Mouse (Mus musculus): ENCODE results near the gene Tfeb. TPM values are rescaled to one million over a fixed set of nuclear protein-coding genes. Genes with fewer than 3 reads are reported as not detected.

Gene Tfeb
- 90.8 and 139 TPM in 2 replicates for polyA plus RNA-seq (2012; ENCODE audit: low replicate concordance)

GRCm38 (mm10) chr17:47736856-47737255 lies at the start of gene Tfeb:
Gene Tfeb, plus strand, starts transcription at chr17:47737030.

DNA sequence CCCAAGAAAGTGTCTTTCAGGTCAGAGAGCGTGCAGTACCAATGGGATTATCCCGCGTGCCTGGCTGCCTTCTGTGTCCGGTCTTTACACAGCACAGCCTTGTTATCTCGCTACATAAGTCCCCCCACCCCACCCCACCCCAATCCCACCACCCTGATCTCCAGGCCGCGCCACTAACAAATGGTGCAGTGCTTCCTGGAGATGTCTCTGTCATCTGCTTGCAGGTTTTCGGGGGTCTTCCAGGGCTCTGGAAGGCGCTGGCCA lies 48.6 kb upstream of the Tfeb start, which contains the start of gene Tomm6:
TSS of gene Tomm6 (minus strand) at position 43 of the 264 bp plus-strand sequence.

DNA sequence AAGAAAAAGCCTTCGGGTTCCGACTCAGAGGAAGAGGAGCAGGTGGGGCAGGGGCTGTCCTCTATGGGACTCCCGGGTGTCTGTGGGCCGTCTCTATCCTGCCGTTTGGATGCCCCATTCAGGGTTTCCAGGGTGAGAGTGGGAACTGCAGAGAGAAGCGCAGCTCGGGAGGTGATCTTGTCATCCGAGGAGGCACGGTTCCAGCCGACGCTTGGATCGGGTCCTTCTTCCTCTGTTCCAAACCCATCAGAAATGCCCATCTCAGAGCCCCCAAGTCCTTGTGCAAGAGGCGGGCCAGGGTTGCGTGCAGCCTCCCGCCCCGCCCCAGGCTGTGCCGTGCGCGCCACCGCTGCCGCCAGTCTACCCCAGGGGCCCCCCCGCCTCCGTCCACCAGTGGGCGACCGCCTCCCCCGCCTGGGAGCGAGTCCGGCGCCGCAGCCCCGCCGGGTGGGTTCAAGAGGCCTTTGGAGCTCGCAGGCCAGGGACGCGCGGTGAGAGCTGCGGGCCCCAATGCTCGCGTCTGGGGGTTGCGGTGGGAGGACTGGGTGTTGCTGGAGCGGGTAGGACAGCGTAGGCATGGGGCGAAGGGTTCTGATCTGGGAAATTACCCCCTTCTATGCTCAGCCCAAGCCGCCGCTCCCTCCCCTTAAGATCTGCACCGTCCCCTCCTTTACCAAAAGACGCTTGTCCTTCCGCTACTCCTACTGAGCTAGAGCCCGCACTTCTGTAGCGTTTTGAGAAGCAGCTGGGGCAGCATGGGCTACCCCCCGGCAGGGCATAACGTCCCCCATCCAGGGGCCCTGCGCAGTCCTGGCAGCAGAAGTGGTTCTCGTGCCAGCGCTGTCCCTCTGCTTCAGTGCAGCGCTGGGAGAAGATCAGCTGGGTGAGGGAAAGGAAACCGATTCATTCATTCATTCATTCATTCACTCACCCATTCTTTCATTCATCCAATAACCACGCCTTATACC lies 47.9 kb upstream of the Tfeb start, which contains the start of gene Frs3:
TSS of gene Frs3 (plus strand) at position 423 of the 968 bp plus-strand sequence.

GRCm38 (mm10) chr17:47694442-47694502 lies 42.6 kb upstream of the Tfeb start, which contains the start of gene Gm21981:
Gene Gm21981, minus strand, starts transcription at chr17:47694455.

DNA sequence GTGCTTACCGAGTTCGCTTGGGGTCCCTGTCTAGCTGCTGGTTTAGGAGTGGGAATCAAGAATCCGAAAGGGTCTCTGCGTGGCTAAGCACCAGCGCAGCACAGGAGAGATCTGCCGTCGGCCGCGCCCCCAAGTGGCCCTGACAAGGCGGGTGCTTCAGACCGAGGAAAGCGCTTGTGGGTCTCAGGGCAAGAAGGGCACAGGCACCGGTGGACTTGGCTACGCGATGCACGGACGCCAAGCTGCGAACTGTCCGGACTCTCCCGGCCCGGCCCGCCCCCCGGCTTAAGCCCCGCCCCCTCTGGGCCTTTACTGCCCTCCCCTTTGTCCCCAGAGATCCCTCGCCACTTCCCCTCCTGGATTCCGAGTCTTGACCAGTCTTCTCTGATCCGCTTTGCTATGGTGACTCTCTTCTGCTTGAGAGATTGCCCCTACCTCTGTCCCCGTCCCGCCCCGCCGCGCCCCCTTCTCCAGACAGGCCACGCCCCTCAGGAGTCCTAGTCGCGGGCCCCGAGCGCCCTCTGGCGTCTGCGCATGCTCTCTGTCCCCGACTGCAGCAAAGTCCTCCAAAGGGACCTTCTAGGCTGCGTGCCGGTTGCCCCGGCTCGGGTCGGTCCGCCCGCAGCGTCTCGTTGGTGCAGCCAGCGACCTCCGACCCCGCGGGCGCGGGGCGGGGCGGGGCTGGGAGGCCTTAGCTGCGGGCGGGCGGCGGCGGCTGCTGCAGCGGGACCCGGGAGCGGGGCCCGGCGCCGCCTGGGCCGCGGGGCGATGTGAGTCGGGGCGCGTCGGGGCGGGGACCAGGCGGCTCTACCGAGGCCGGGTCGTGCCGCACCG lies 42.1 kb upstream of the Tfeb start, which contains the start of gene Prickle4:
TSS of gene Prickle4 (minus strand) at position 234 of the 834 bp plus-strand sequence.

DNA sequence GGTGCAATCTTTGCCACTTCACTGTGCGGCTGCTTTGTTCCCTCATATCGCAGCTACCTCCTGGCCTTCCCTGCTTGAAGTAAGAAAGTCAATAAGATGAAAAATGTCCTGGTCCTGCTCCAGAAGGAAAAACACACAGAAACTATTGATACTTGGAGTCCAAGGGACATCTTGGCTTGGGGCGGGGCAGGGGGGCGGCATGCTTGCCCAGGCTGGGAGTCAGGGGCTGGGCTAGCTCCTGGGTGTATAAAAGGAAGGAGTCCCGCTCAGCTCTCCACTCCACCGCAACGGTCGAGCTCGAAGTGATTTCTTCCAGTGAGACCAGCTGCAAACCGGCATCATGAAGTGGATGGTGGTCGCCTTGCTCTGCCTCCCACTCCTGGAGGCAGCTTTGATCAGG lies 10.3 kb upstream of the Tfeb start, which contains the start of gene Pgc:
TSS of gene Pgc (plus strand) at position 277 of the 400 bp plus-strand sequence.

DNA sequence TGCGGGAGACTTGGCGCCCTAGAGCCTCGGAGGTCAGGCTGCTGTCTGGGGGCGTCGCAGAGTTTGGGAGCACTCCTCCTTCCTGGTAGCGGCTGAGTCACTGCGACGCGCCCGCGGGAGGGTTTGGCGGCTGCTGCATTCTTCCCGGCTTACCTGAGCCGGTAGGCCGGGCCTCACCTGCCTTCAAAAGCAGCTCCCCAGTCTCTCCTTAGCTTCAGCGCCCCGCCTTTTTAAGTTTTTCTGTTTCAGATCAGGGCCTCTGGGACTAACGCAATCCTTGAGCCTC lies 97.6 kb downstream of the Tfeb start, which contains the start of gene Mdfi:
TSS of gene Mdfi (minus strand) at position 210 of the 286 bp plus-strand sequence.

Other genes with a start within 250 kb of the Tfeb start
- 28.5 and 31.0 TPM in 2 replicates for gene Taf8, start 234.7 kb upstream of the Tfeb start, polyA plus RNA-seq (2012; ENCODE audit: low replicate concordance)
- gene Ccnd3, start 232.0 kb upstream of the Tfeb start, polyA plus RNA-seq (2012; ENCODE audit: low replicate concordance): 391 and 612 TPM in 2 replicates
- gene Bysl, start 125.5 kb upstream of the Tfeb start, polyA plus RNA-seq (2012; ENCODE audit: low replicate concordance): 43.6 and 59.9 TPM in 2 replicates
- gene Med20, start 125.4 kb upstream of the Tfeb start, polyA plus RNA-seq (2012; ENCODE audit: low replicate concordance): 1.4 and 7.2 TPM in 2 replicates
- 0.14 TPM in 1 of 2 replicates, not detected in the other for gene Gm20517, start 125.4 kb upstream of the Tfeb start, polyA plus RNA-seq (2012; ENCODE audit: low replicate concordance)
- 27.1 and 34.3 TPM in 2 replicates for gene Usp49, start 106.3 kb upstream of the Tfeb start, polyA plus RNA-seq (2012; ENCODE audit: low replicate concordance)
- gene Tomm6, start 48.6 kb upstream of the Tfeb start, polyA plus RNA-seq (2012; ENCODE audit: low replicate concordance): 55.9 and 90.9 TPM in 2 replicates
- 2.4 and 5.0 TPM in 2 replicates for gene Frs3, start 48.0 kb upstream of the Tfeb start, polyA plus RNA-seq (2012; ENCODE audit: low replicate concordance)
- gene Gm21981, start 42.6 kb upstream of the Tfeb start, polyA plus RNA-seq (2012; ENCODE audit: low replicate concordance): 0.21 TPM in 1 of 2 replicates, not detected in the other
- 0.97 and 1.7 TPM in 2 replicates for gene Prickle4, start 42.3 kb upstream of the Tfeb start, polyA plus RNA-seq (2012; ENCODE audit: low replicate concordance)
- gene Pgc, start 10.2 kb upstream of the Tfeb start, polyA plus RNA-seq (2012; ENCODE audit: low replicate concordance): not detected in 2 replicates
- 1.0 and 1.4 TPM in 2 replicates for gene Mdfi, start 97.7 kb downstream of the Tfeb start, polyA plus RNA-seq (2012; ENCODE audit: low replicate concordance)
- gene Foxp4, start 187.6 kb downstream of the Tfeb start, polyA plus RNA-seq (2012; ENCODE audit: low replicate concordance): 121 and 191 TPM in 2 replicates

Measured in leukemia stem cell, adult 10-12 weeks (primary cell).